Mouse (Mus musculus) kidney, adult 2 months (tissue): ENCODE measurements at regions not wholly inside any gene's neighbourhood (a gene's known extent, or its start where the extent isn't known, plus 50 kb on each side); places are given as distances from the start of the nearest gene placed in this dataset.

ENCODE experiments used
- CTCF ChIP-seq: fragments of 200-500 bp; conservative IDR thresholded peaks from 2 replicates; pipeline ENCODE4 v1.5.1; 2011; ENCODE audit warnings: low read depth, mild to moderate bottlenecking, control low read depth, low read length, moderate library complexity, mixed read lengths; ENCODE audit not compliant: insufficient read depth, insufficient read length
- POLR2A ChIP-seq: fragments of 200-500 bp; IDR thresholded peaks from one replicate; pipeline ENCODE4 v1.6.1; 2011; ENCODE audit warnings: low read depth, low read length, control low read depth

DNA sequence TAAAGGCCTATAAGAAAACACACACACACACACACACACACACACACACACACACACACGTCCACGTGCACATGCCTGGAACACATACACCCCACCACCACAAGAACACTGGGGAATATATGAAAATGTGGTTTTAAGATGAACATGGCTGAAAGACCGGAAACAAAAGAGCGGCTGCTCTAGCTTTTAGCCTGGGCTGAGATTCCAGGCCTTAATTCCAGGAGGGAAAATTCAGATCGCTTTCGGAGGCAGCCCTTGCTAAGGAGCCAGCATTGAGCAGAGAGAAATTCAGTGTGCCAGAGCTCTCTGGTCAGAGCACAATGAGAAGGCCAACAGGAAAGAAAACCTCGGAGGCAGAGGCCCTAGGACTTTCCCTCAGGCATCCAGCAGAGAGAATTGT is 65.1 kb downstream of the Dlk1 start:
- TF ChIP-seq CTCF (no peak), POLR2A (no peak)
